Mouse (Mus musculus) thymus, adult 2 months (tissue): ENCODE measurements around the gene Hps1. TPM values are rescaled to one million over a fixed set of nuclear protein-coding genes. Genes with fewer than 3 reads are reported as not detected.

ENCODE experiments used
- DNase-seq: peaks from one replicate; pipeline ENCODE4 v3.0.0; 2021
- H3K27ac ChIP-seq: fragments of 200-500 bp; 2 replicates; pipeline ENCODE4 v1.5.1; 2012; ENCODE audit warnings: low read length, control low read depth; ENCODE audit not compliant: control insufficient read depth, insufficient read depth
- H3K27me3 ChIP-seq: fragments of 200-500 bp; 2 replicates; pipeline ENCODE4 v1.6.1; 2012; ENCODE audit warnings: mild to moderate bottlenecking, low read length, moderate library complexity, mixed read lengths; ENCODE audit not compliant: control insufficient read depth, insufficient read depth
- H3K36me3 ChIP-seq: fragments of 200-500 bp; 2 replicates; pipeline ENCODE4 v1.6.1; 2012; ENCODE audit warnings: mild to moderate bottlenecking, low read length, moderate library complexity; ENCODE audit not compliant: control insufficient read depth, insufficient read depth
- H3K4me1 ChIP-seq: fragments of 200-500 bp; replicated peaks from 2 replicates; pipeline ENCODE4 v1.6.1; 2012; ENCODE audit warnings: low read length; ENCODE audit not compliant: control insufficient read depth, insufficient read depth
- H3K4me3 ChIP-seq: fragments of 200-500 bp; 2 replicates; pipeline ENCODE4 v1.5.1; 2012; ENCODE audit warnings: mild to moderate bottlenecking, low read length, control low read depth, moderate library complexity; ENCODE audit not compliant: control insufficient read depth, insufficient read depth
- CTCF ChIP-seq: fragments of 200-500 bp; IDR thresholded peaks from 2 replicates; pipeline ENCODE4 v1.5.1; 2012; ENCODE audit warnings: mild to moderate bottlenecking, control low read depth, low read length, moderate library complexity, borderline replicate concordance; ENCODE audit not compliant: control insufficient read depth, poor library complexity, insufficient read depth; ENCODE audit errors: extremely low read depth
- POLR2A ChIP-seq: fragments of 200-500 bp; IDR thresholded peaks from 2 replicates; pipeline ENCODE4 v1.6.1; 2012; ENCODE audit warnings: mild to moderate bottlenecking, low read length, control low read depth, moderate library complexity; ENCODE audit not compliant: control insufficient read depth, poor library complexity, insufficient read depth; ENCODE audit errors: extremely low read depth
- WGBS: fragments of 180-500 bp; shearing (Covaris S2); methylation state at CpG from one replicate; pipeline ENCODE4 v1.1.7; 2018; 5-methylcytosine and 5-hydroxymethylcytosine counted together
- polyA plus RNA-seq: library from polyadenylated mRNA; depleted of rRNA; stranded (reverse); fragments of >200 nt; gene quantifications from 2 replicates; pipeline ENCODE4 v1.2.3, GENCODE M21; 2012

Gene Hps1
- polyA plus RNA-seq, 1 experiment: 46.2 TPM

DNA sequence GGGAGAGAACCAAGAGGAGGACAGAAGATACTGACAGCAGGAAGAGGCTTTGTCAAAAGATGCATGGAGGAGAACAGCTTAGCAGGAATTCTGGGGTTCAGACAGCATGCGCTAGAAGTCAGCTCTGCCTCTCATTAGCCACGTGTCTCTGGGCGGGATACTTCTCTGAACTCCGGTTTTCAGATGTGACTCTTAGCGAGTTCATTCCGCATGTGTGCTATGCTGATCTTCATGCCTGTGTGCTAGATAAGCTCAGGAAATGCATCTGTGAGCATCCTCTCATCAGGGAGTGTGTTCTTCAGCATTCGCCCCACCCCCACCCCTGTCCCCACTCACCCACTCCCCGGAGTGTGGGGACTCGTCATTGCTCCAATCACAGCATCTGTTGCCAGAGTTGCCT, 42.0 kb downstream of the Hps1 start:
- 87% methylated on average over 9 of the region's 9 CpGs for WGBS
- no peaks in the 10 kb centered on the region for H3K27me3 ChIP-seq
- DNase-seq: no peak
- peaks cover 17% of the 10 kb centered on the region for H3K4me1 ChIP-seq
- no peaks in the 10 kb centered on the region for H3K36me3 ChIP-seq
- H3K4me3 ChIP-seq: no peak overlapping the region
- TF ChIP-seq CTCF (no peak), POLR2A (no peak)
- H3K27ac ChIP-seq: peak overlapping the region; percentile 27; the same call in 1 of the 2 replicates

DNA sequence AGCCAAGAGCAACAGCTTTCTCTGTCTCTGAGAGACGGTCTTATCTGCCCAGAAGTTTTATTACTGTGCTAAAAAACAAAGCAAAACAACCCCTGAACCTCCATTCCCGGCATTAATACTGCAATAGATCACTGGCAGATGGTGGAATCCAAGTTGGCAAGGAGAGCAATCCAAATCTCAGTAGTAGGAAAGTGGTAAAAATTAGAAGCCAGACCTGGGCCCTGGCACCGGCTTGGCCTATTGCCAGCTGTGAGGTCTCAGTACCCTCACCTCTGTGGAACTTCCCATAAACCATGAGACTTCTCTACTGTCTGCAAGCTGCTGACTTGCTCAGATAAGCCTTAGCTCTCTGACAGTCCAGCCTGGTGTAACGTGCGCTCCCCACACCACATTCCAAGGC, 44.8 kb downstream of the Hps1 start:
- H3K4me3 ChIP-seq: no peak overlapping the region
- 88% methylated on average over 5 of the region's 5 CpGs for WGBS
- H3K4me1 ChIP-seq: peaks cover 17% of the 10 kb centered on the region
- no peaks in the 10 kb centered on the region for H3K36me3 ChIP-seq
- H3K27ac ChIP-seq: no peak overlapping the region
- TF ChIP-seq CTCF: no peak
- TF ChIP-seq POLR2A: no peak
- DNase-seq: no peak
- H3K27me3 ChIP-seq: no peaks in the 10 kb centered on the region

DNA sequence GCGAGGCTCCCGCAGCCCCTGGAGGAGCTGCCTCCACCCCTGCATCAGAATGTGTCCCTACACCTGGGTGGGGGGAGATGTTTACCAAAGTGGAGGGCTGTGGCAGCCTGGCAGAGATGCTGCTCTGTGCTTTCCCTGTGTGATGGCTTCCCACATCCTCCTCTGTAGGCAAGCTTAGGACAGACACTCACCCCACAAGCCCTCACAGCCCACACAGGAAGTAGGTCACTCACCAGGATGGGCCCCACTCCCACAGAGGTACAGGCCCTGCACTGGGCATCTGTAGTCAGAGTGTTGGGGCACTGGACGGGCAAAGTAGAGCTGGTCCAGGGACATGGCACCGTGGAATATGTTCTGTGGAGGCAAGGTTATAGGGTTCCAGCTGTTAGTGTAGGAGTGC, 52.4 kb downstream of the Hps1 start:
- Histone ChIP-seq H3K4me3 (no peak overlapping the region), H3K27me3 (no peaks in the 10 kb centered on the region), H3K4me1 (peaks cover 16% of the 10 kb centered on the region), H3K27ac (no peak overlapping the region), H3K36me3 (no peaks in the 10 kb centered on the region)
- WGBS: 35% methylated on average over 4 of the region's 4 CpGs
- no peak for DNase-seq
- no peak for TF ChIP-seq CTCF
- TF ChIP-seq POLR2A: no peak

DNA sequence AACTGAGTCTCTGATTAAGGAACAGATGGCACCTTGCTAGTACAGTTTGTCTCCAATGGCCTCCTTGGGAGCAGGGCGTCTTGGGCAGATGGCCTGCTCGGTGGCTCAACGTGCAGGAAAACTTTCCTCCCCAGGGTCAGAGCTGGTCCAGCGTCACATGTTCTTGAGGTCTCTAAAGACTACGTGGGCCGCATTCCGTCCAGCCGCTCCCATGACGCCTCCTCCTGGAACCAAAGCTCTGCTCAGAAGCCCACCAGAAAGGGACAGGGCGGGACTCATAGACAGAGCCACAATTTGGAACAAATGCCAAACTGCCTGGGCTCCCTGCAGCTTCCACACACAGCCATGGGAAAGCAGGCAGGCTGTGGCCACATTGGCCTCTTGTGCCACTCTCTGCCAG, 53.0 kb downstream of the Hps1 start:
- TF ChIP-seq POLR2A (no peak), CTCF (no peak)
- H3K4me1 ChIP-seq: peaks cover 16% of the 10 kb centered on the region
- DNase-seq: no peak

DNA sequence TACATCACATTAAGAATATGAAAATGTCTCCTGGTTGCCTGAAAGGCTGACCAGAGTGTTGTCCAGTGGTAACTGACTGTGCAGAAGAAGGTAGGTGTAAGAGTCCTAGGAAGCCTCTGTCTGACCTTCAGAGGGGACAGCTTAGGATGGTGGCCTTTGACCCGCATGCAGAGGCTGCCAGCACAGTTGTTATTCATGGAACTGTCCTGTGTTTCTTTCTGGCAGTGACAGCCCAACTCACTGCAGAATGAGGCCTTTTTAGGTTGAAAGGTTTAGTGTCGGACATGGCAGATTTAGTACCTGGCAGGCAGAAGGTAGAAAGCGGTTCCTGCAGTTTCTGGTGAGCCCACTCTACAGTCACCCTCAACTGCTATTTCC, 53.8 kb downstream of the Hps1 start:
- no peak overlapping the region for H3K27ac ChIP-seq
- H3K4me1 ChIP-seq: peaks cover 16% of the 10 kb centered on the region
- 92% methylated on average over 3 of the region's 3 CpGs for WGBS
- no peak for DNase-seq
- TF ChIP-seq POLR2A (no peak), CTCF (no peak)
- no peaks in the 10 kb centered on the region for H3K27me3 ChIP-seq
- no peaks in the 10 kb centered on the region for H3K36me3 ChIP-seq
- no peak overlapping the region for H3K4me3 ChIP-seq

More for the DNA sequence above, 53.0 kb downstream of the Hps1 start:
- no peaks in the 10 kb centered on the region for H3K27me3 ChIP-seq
- H3K36me3 ChIP-seq: no peaks in the 10 kb centered on the region
- H3K27ac ChIP-seq: no peak overlapping the region
- H3K4me3 ChIP-seq: no peak overlapping the region
- 97% methylated on average over 10 of the region's 10 CpGs for WGBS

DNA sequence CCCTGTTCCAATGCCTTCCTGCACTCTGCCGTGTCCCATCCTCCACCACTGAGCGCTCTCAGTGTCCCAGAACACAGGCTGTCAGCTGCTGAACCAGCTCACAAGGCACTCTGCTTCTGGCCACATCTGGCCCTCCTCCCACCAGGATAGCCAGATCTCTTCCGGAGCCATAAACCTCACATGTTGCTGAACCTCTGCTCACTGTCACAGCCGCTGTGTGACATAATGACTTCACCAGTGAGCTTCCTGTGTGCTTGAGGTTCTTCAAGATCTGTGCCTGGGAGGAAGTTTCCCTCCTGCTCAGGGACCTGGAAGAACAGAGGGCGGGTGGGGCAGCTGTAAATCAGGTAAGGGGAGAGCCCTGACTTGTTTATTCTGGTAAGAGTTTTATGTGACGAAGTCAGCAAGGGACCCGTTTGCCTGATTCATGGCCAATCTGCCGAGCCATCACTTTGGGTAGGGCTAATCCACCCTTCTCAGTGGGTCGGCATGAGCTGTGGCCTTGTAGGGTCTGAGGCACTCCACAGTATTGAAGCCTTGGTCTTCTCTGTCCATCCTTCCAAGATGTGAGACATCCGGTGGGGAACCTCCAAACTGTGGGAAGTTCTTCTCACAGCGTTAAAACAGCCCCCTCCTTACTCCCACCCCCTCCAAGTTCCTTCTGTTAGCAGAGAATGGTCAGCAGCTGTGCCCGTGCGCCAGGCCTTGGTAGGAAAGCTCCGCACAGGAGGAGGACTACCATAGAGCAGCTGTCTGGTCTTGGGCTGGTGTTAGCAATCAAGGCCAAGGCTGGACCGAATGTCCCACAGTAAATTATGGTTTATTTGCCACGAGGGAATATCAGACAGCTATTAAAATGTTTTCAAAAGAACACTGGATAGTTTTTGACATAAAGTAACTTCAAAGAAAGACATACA, 54.5 kb downstream of the Hps1 start:
- Histone ChIP-seq H3K27ac (no peak overlapping the region), H3K36me3 (no peaks in the 10 kb centered on the region), H3K4me1 (peaks cover 16% of the 10 kb centered on the region), H3K4me3 (no peak overlapping the region), H3K27me3 (no peaks in the 10 kb centered on the region)
- TF ChIP-seq POLR2A (no peak), CTCF (no peak)
- peak; percentile 6 for DNase-seq
- 40% methylated on average over 16 of the region's 16 CpGs for WGBS
